Mouse (Mus musculus) embryonic fibroblast, embryonic 13.5 days (primary cell): Measurements from ENCODE around the gene Sod1.

Experiments
- CTCF ChIP-seq: IDR thresholded peaks from 2 replicates; pipeline ENCODE4 v1.5.1; 2011; ENCODE audit warnings: mild to moderate bottlenecking, control low read depth, low read length, moderate library complexity, borderline replicate concordance; ENCODE audit not compliant: insufficient read depth
- POLR2A ChIP-seq: IDR thresholded peaks from 2 replicates; pipeline ENCODE4 v1.6.1; 2011; ENCODE audit warnings: low read depth, mild to moderate bottlenecking, control low read depth, low read length, moderate library complexity

GRCm38 (mm10) chr16:90234617-90235016 lies 14.1 kb downstream of the Sod1 start:
- TF ChIP-seq CTCF = no peak
- TF ChIP-seq POLR2A = no peak
